Mouse (Mus musculus): ENCODE measurements around the gene Ank3.

- TF ChIP-seq CTCF (IDR thresholded peaks at IDR 0.05; ENCODE audit: borderline replicate concordance, extremely low read depth, insufficient read depth, insufficient read length) (no peak), POLR2A (IDR thresholded peaks at IDR 0.05; ENCODE audit: borderline replicate concordance, extremely low read depth, insufficient read depth, insufficient read length, poor library complexity, severe bottlenecking) (no peak)
Measured at GRCm38 (mm10) chr10:69927012-69927411, 528.4 kb downstream of the Ank3 start.

All from brain, embryonic 14.5 days (tissue).